Mouse (Mus musculus): ENCODE measurements around the gene Zfp511. TPM values are rescaled to one million over a fixed set of nuclear protein-coding genes. Genes with fewer than 3 reads are reported as not detected.

Gene Zfp511
- polyA plus RNA-seq, 1 experiment from 2014 or later = 35.0 TPM

DNA sequence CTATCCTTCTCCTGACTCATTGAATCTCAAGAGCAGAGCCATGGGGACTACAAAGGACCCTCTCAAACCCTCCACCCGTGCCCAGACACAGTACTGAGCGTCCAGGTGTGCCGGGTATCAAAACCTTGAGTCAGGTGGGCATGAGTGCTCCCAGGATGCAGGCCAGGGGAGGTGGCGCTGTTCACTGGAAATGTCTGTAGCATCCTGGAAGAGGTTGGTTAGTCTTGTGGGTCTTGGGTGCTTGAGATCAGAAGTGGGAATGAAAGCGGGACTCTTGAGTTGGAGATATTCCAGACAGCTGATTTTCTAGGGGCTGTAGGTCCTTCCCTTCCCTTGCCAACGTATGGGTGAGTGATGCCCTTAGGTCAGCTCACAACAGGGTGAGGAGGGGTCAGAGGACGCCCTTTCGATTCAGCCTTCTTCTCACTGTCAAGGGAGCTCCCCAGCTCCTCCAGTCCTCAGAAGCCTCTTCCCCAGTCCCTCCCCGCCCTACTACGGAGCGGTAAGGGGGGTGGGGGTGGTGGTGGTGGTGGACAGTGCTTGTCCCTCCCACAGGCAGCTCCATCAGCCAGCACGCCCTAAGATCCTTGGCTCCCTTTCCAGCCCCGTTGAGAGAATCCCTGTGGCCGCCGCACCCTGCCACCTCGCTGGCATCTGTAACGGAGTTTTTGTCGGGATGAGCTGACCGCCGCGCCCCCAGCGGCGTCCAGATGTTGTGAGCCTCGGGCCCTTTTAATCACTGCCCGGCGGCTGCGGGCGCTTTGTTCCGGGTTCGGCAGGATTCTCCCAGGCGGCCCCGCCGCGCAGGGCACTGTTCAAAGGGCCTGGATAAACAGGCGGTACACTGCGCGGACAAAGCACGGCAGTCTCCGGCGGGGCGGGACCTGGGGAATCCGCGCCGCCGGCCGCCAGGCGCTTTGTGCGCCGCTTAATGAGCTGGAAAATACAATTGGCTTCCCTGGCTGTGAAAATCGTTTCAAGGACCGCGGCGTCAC lies 21.5 kb downstream of the Zfp511 start:
- peaks cover 51% of the 10 kb centered on the region for H3K27me3 ChIP-seq (ENCODE audit: insufficient read depth, low read length)
- H3K9me3 ChIP-seq (replicated peaks; ENCODE audit: low read length) = no peaks in the 10 kb centered on the region
- H3K4me2 ChIP-seq (ENCODE audit: low read length) = peak overlapping the region; percentile 59
- 3% methylated on average over 53 of the region's 53 CpGs for WGBS
- TF ChIP-seq CTCF (IDR thresholded peaks at IDR 0.05; ENCODE audit: low read depth) = peak; percentile 19; the same call in 1 of the 2 replicates
- peak; percentile 58 for DNase-seq (ENCODE audit: low spot score)
- no peaks in the 10 kb centered on the region for H3K36me3 ChIP-seq (ENCODE audit: insufficient read depth, low read length)
- H3K4me1 ChIP-seq (replicated peaks; ENCODE audit: insufficient read depth, low read length) = peaks cover 13% of the 10 kb centered on the region
- H3K9ac ChIP-seq (ENCODE audit: low read depth, low read length) = peak overlapping the region; percentile 53
- H3K4me3 ChIP-seq (replicated peaks; ENCODE audit: low read depth, low read length) = peak overlapping the region; percentile 39
- H3K27ac ChIP-seq = no peak overlapping the region
- peak; percentile 59 for ATAC-seq (replicated peaks; ENCODE audit: low FRiP score, low read depth)

DNA sequence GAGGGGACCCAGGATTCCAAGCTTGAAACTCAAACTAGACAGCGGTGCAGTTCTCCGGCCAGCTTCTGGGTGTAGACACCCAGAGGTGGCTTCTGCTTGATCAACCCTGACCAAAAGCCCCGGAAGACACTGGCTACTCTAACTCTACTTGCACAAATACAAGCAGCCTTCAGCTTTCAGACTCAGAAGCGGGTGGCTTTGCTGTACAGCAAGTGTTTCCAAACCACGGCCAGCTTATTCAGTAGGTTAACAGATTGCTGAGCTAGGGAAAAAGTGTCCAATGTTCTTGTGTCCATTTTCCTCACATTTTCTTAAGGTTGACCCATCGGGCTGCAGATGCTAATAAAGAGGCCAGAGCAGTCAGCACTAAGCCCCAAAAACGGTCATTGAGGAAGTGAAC lies 22.3 kb downstream of the Zfp511 start:
- no peaks in the 10 kb centered on the region for H3K36me3 ChIP-seq (ENCODE audit: insufficient read depth, low read length)
- no peak overlapping the region for H3K27ac ChIP-seq
- DNase-seq (ENCODE audit: low spot score) = no peak
- H3K4me1 ChIP-seq (replicated peaks; ENCODE audit: insufficient read depth, low read length) = peaks cover 13% of the 10 kb centered on the region
- no peak for TF ChIP-seq CTCF (IDR thresholded peaks at IDR 0.05; ENCODE audit: low read depth)
- H3K4me2 ChIP-seq (ENCODE audit: low read length) = peak overlapping the region; percentile 59
- peak overlapping the region; percentile 53 for H3K9ac ChIP-seq (ENCODE audit: low read depth, low read length)
- H3K4me3 ChIP-seq (replicated peaks; ENCODE audit: low read depth, low read length) = peak overlapping the region; percentile 39
- H3K9me3 ChIP-seq (replicated peaks; ENCODE audit: low read length) = no peaks in the 10 kb centered on the region
- peaks cover 50% of the 10 kb centered on the region for H3K27me3 ChIP-seq (ENCODE audit: insufficient read depth, low read length)
- no peak for ATAC-seq (replicated peaks; ENCODE audit: low FRiP score, low read depth)
- 18% methylated on average over 7 of the region's 7 CpGs for WGBS

DNA sequence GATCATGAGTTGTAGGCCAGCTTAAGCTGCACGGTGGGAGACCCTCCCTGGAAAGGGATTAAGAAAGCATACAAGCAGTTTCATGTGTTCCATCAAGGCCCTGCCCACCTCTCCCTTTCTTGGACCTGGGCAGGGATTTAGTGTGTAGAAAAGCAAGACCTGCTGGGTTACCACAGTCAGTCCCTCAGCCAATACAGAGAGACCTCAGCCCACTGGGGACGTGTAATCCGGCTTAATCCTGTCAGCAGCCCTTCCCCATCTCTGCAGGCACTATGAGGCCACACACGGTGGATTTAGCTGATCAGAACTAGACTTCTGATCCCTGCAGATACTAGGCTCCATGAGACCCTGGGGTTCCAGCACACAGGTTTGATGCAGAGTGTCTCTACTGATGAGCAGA lies 23.4 kb downstream of the Zfp511 start:
- no peak overlapping the region for H3K27ac ChIP-seq
- TF ChIP-seq CTCF (IDR thresholded peaks at IDR 0.05; ENCODE audit: low read depth) = no peak
- DNase-seq (ENCODE audit: low spot score) (no peak), ATAC-seq (replicated peaks; ENCODE audit: low FRiP score, low read depth) (no peak)
- H3K4me2 ChIP-seq (ENCODE audit: low read length) = no peak overlapping the region
- peaks cover 13% of the 10 kb centered on the region for H3K4me1 ChIP-seq (replicated peaks; ENCODE audit: insufficient read depth, low read length)
- no peak overlapping the region for H3K9ac ChIP-seq (ENCODE audit: low read depth, low read length)
- H3K4me3 ChIP-seq (replicated peaks; ENCODE audit: low read depth, low read length) = no peak overlapping the region
- no peaks in the 10 kb centered on the region for H3K36me3 ChIP-seq (ENCODE audit: insufficient read depth, low read length)
- no peaks in the 10 kb centered on the region for H3K9me3 ChIP-seq (replicated peaks; ENCODE audit: low read length)
- H3K27me3 ChIP-seq (ENCODE audit: insufficient read depth, low read length) = peaks cover 50% of the 10 kb centered on the region
- 56% methylated on average over 4 of the region's 4 CpGs for WGBS

DNA sequence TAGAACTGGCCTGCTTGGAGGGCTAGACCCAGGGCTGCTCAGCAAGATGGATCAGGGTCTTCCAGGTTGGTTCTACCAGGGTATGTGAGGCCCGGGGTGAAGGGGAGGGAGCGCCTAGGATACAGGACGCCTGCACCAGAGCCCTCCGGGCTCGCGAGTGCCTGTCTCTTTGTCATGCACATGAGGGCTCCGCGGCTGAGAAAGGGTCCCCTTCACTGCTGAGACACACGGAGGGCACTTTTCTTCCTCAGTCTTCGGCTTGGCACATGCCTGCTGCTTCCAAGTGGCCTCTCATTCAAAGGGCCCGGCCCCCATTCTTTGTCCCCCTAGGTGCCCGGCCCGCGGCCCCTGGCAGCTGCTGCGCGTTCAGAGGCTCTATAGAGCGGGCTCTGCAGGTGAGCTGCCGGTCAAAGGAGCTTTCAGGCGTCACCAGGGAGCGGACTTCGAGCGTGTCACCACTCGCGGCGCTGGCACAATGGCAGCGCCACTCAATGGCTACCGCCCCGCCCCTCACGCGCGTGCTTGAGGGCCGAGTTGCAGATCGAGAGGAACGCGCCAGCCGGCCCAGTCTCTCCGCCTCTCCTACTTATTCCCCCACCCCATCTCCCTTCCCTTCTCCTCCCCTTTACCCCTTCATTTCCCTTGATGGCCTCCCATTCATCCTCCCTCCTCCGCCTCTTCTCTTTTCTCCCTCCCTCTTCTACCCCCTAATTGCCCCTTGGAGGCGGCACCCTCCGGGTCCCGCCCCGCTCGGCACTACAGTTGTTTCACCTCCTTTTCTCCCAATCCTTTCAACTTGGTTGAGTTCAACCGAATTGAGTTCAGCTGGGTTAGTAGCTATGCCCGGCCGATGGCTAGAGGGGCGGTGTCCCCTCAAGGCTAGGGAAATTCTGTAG lies 25.0 kb downstream of the Zfp511 start:
- no peak for TF ChIP-seq CTCF (IDR thresholded peaks at IDR 0.05; ENCODE audit: low read depth)
- peak overlapping the region; percentile 63 for H3K4me2 ChIP-seq (ENCODE audit: low read length)
- H3K9me3 ChIP-seq (replicated peaks; ENCODE audit: low read length) = no peaks in the 10 kb centered on the region
- peaks cover 13% of the 10 kb centered on the region for H3K4me1 ChIP-seq (replicated peaks; ENCODE audit: insufficient read depth, low read length)
- WGBS = 1% methylated on average over 47 of the region's 47 CpGs
- ATAC-seq (replicated peaks; ENCODE audit: low FRiP score, low read depth) = peak; percentile 33; the same call in 1 of the 2 replicates
- H3K9ac ChIP-seq (ENCODE audit: low read depth, low read length) = 0 out of 2 replicates have a peak overlapping the region, but pooled peaks have one; percentile 10
- peaks cover 50% of the 10 kb centered on the region for H3K27me3 ChIP-seq (ENCODE audit: insufficient read depth, low read length)
- H3K36me3 ChIP-seq (ENCODE audit: insufficient read depth, low read length) = no peaks in the 10 kb centered on the region
- H3K4me3 ChIP-seq (replicated peaks; ENCODE audit: low read depth, low read length) = peak overlapping the region; percentile 32
- DNase-seq (ENCODE audit: low spot score) = peak; percentile 33
- H3K27ac ChIP-seq = no peak overlapping the region

DNA sequence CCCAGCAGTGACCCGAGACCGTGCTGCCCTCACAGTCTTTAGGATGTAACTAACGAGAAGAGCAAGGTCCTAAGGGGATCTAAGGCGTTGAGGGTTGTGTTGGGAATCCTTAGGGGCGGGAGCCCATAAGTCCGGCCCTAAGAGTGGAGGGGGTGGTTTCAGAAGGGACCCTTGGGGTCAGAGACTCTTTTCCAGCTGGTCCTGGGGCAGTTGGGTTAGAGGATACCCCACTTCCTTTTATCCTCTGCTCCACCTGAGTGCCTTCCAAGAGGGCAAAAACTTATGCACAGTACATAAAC lies 25.6 kb downstream of the Zfp511 start:
- Histone ChIP-seq H3K9ac (ENCODE audit: low read depth, low read length) (no peak overlapping the region), H3K4me2 (ENCODE audit: low read length) (peak overlapping the region; percentile 63; the same call in 1 of the 2 replicates), H3K4me1 (replicated peaks; ENCODE audit: insufficient read depth, low read length) (peaks cover 13% of the 10 kb centered on the region), H3K27me3 (ENCODE audit: insufficient read depth, low read length) (peaks cover 50% of the 10 kb centered on the region), H3K4me3 (replicated peaks; ENCODE audit: low read depth, low read length) (no peak overlapping the region), H3K27ac (no peak overlapping the region), H3K36me3 (ENCODE audit: insufficient read depth, low read length) (no peaks in the 10 kb centered on the region), H3K9me3 (replicated peaks; ENCODE audit: low read length) (no peaks in the 10 kb centered on the region)
- DNase-seq (ENCODE audit: low spot score) (no peak), ATAC-seq (replicated peaks; ENCODE audit: low FRiP score, low read depth) (0 out of 2 replicates have a peak, but pooled peaks have one; percentile 0)
- WGBS = 4% methylated on average over 6 of the region's 6 CpGs
- no peak for TF ChIP-seq CTCF (IDR thresholded peaks at IDR 0.05; ENCODE audit: low read depth)

DNA sequence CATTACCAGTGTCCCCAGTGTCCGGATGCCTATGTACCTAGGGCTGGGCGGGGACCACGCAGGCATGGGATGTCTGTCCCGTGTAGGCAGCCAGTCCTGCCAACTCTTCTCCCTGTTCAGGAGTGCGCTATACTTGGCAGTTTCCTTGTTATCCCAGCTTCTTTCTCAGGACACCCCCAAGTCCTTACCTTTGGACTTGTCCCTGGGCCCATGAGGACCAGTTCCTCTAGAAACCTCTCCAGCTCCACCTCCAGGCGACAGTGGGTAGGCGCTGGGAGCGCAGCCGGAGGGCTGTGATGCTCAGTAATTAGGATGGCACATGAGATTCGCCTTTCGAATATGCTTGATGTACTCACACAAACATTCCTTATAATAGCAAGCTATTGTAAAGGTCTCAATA lies 26.1 kb downstream of the Zfp511 start:
- Histone ChIP-seq H3K4me2 (ENCODE audit: low read length) (no peak overlapping the region), H3K27ac (no peak overlapping the region), H3K36me3 (ENCODE audit: insufficient read depth, low read length) (no peaks in the 10 kb centered on the region), H3K9ac (ENCODE audit: low read depth, low read length) (no peak overlapping the region), H3K4me1 (replicated peaks; ENCODE audit: insufficient read depth, low read length) (peaks cover 13% of the 10 kb centered on the region), H3K27me3 (ENCODE audit: insufficient read depth, low read length) (peaks cover 46% of the 10 kb centered on the region), H3K4me3 (replicated peaks; ENCODE audit: low read depth, low read length) (no peak overlapping the region), H3K9me3 (replicated peaks; ENCODE audit: low read length) (no peaks in the 10 kb centered on the region)
- ATAC-seq (replicated peaks; ENCODE audit: low FRiP score, low read depth) (0 out of 2 replicates have a peak, but pooled peaks have one; percentile 26), DNase-seq (ENCODE audit: low spot score) (no peak)
- 18% methylated on average over 11 of the region's 11 CpGs for WGBS
- peak; percentile 54; the same call in 1 of the 2 replicates for TF ChIP-seq CTCF (IDR thresholded peaks at IDR 0.05; ENCODE audit: low read depth)
